Mouse (Mus musculus): ENCODE measurements at regions not wholly inside any gene's neighbourhood (a gene's known extent, or its start where the extent isn't known, plus 50 kb on each side); places are given as distances from the start of the nearest gene placed in this dataset.
A peak's percentile ranks its signal among the peaks of the same experiment; 100 is the strongest.

DNA sequence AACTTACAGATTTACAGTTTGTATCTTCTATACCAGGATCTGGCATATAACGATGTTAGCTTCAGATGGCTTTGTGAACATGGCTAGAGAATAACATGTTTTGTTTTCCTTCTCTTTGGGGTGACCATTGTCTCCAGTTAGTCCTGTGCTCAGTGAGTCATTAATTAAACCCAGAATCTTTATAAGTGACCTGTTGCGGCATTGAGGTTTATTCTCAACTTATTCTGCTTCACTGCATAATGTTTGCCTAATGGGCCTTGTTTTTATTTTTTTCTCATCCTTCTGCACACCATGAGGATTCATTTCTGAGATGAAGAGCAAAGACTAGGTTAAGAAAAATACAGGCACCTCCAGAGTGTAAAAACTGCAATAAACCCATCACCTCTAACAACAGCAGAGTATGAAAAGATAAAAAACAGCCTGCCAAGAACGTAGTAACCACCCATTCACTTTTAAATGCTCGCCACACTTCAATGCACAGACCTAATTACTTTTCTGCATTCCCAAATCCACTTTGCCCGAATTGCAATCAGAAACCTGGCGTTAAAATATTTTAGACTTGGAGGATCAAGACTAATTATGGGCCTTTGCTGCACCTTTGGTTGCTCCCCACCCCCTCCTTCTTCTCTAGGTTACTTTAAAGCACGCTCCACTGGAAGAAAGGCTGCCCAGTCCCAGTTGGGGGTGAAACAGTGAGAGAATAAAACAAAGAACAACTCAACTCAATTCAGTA is 381.5 kb upstream of the Nr2f1 start:
- no peak for DNase-seq

DNA sequence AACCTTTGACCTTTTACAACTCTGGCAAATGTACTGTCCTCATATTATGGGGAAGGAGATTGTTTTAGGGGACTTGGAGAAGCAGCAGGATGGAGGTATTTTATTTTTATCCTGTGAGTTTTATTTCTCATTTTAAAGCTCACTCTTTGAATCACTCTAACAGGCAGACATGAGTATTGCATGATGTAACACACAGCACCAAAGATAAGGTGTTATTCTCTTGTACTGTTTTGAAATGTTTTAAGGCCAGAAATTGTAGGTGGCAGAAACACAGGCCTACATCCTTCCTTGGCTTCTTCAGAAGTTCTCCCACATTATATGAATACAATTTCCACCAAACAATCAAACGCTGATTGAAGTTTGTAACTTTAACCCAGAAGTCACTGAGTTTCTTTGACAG is 377.9 kb upstream of the Nr2f1 start:
- DNase-seq: no peak

DNA sequence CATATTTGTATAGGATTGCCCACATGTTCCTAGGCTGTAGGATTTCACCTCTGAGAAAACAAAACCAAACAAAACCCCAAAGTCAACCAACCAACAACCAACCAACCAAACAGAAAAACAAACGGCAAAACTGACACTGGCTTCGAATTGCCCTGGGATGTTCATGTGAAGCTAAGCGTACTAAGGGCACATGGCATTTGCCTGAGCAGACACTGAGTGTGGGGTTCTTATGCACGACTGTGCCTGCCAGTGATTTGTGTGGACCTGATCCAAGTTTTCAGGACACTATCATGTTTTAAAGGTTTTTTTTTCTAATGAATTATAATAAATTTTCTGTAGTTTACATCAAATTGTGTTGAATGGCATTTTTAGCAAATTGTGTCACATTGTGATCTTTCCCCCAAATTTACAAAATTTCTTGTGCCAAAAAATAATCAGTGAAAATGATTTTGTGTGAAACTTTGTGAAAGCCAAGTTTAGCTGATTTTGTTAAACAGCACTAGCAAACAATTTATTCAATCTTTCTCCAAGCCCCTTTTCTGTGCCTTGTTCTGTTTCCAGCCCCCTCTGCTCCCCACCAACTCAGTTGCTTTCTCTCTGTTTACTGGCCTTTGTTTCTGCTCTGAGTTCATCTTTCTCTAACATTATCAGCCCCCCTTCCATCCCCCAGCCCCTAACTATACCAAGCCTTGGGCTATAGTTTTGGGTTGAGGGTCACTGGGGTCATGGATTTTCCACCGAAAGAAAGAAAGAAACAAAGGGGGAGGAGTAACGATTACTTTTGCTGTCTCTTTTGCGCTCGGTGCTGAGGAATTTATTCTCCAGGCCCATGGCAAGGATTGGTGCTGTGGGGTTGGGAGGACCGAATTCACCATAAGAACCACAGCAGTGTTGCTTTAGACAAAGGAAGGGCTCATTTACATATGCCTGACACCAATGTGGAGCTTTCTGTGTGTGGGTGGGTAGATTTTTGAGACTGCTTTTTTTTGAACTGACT is 377.0 kb upstream of the Nr2f1 start:
- DNase-seq: no peak

DNA sequence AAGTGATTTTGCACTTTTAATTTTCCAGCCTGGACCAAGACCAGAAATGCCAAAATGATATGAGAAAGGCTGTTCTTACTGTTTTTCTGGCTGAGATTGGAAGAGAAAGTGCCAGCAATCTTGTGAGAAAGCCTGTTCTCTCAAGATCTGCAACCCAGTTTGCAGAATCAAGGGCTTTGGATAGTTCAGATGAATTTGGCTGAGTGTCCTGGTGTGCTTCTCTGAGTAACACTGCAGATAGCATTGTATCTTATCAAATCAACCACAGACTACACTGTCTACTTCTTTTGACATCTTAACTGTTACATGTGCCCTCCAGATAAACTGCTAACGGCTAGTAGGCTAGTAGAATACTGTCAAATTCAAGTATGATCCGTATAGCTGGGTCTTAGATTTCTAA is 371.5 kb upstream of the Nr2f1 start:
- DNase-seq: no peak

DNA sequence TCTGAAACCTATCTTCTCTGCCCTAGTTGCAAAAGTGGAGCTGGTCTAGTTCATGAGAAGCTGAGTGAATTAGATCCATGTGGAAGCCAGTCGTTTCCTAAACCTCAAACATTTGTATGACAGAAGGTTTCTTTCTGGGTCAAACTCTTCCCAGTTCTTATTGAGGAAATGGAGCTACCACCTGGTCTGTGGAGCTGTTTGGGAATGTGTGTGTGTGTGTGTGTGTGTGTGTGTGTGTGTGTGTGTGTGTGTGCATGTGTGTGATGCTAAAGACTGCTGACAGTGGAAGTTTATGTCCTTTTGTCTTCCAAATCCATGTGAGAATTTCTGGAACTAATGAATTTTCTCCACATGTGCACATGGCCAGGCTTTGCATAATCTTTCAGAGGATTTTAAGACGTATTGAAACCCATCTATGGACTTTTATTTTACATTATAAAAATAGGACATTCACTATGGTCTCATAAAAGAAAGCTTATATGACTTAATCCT is 324.9 kb upstream of the Nr2f1 start:
- no peak for DNase-seq

DNA sequence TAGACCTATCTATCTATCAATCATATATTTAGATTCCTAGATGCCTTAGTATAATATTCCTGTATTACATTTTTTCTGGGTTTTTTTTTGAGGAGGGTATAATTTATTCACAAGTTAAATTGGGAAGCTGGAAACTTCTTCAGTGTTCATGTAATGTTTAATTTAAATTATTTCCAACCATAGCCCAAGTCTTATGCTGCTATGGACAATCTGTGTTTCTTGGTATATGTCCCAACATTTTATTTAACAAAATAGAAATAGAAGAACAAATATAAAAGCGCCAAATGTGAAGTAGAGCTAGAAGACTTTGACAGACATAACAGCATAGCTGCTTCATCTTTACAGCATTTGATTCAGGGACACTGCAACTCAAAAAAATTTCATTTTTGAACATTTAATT is 321.2 kb upstream of the Nr2f1 start:
- DNase-seq: no peak

DNA sequence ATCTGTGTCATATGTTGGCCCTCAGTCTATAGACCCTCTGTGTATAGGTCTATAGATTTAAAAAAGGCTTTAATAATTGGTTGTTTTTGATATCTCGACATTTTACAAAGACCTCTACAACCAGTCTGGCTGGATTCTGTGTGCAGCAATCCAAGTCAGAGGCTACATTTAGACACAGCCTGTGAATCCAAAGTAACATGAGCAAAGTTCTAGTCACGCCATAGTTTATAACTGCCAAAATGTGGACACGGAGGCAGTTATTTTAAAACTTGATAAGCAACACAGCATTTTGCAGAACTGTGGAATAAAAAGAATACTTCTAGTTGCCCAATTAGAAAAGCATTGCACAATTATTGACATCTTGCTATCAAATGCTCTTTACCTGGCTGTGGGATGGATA is 320.6 kb upstream of the Nr2f1 start:
- DNase-seq: no peak

DNA sequence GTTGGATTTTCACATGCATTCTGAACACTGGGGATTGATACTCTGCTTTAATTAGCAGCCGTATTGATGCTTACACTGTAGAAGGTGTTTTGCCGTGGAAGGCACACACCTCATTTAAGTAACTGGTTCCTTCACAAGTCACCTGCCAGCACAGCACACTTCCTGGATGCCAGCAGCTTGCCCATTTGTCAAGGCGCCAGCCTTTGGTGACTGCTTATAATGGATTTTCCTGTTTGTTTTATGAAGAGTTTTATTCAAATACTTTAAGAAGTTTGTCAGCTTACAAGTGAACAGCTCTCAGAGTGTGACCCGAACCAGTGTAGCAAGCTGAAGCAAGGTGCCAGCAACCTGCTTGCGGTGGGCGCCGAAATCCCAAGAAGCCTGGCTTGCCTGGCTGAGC is 301.0 kb upstream of the Nr2f1 start:
- DNase-seq: no peak

DNA sequence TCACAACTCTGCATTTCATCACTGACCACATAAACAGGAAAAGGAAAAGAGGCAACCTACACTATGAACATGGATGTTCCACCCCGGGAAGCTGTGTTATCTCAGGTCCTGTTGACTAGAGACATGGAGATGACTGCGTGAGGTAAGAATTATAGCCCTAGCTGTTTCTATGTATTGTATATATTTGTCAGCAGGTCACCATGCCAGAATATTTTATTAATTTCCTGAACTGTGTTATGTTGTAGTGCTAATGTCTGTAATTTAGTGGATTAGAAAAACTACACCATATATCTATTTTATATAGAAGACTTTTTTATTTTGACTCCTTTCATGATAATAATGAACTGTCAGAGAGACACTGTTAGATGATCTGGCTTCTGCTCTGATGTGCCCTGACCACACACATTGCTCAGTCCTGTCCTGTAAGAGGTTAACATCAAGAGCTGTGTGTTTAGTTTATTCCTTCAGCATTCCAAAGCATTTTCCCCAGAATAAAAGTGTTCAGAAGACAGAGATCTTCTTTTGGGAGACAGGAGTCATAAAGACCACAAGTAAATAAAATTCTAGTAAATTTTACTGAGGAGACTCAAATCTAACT is 284.3 kb upstream of the Nr2f1 start:
- no peak for DNase-seq

DNA sequence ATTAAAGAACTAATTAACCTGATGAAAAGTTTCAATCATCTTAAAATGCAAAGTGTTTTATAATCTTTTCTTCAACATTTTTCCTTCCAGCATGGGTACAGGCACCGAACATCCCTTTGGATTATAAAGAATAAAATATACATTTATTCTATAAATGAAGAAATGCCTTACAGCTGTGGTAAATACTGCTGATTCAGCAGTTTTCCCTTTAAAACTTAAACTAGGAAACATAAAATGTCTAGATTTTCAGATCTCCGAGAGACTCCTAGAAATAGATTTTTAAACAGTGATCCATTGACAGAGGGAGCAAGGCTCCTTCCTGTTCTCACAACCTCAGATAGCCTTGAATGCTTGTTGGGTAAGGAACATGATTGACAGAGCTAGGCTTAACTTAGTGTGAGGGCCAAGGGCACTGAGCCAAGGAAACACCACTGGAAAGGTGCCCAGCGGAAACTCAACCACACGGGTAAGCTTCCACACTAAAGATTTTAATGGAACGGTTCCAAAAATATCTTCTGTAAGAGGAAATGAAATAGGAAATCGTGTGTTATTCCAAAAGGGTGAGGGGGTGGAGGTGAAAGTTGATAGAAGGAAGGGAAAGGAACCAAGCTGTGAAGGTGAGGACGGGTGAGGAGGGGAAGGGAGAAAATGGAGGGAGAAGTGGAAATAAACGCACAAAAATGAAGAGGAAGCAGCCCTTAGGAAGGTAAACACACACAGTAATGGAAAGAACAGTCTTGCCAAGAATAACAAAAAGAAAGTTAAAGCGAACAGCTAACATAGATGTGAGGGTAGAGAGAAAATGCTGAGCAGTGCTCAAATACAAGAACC is 283.6 kb upstream of the Nr2f1 start:
- peak; percentile 85 for DNase-seq

DNA sequence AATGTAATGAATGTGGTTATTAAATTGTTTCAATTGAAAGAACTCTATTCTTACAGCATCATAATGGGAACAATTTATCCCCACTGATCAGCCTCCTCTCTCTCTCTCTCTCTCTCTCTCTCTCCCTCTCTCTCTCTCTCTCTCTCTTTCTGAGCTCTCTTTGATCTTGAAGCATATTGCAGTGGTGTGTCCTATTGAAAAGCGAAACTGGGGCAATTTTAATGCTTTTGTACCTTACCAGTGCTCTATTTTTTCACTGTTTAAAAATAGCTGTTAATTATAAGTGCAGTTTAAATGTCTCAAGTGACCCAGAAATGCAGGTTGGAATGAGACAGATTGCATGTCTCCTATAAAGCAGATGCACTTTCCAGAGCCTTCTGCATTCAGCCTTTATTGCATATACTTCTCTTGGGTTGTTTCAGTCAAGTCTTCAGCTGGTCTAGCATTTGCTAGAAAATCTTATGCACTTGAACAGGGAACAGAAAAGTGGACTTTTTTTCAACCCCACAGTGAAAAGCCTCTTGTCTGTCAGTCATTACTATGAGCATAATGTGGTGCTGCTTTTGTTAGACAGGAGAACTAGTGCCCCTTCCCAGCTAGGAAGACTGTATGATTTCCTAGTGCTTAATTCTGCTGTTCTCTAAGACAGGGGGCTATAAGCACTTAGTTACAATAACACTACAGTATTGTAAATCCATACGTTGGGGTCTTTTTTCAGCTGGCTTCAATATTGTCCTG is 251.9 kb upstream of the Nr2f1 start:
- DNase-seq: no peak

DNA sequence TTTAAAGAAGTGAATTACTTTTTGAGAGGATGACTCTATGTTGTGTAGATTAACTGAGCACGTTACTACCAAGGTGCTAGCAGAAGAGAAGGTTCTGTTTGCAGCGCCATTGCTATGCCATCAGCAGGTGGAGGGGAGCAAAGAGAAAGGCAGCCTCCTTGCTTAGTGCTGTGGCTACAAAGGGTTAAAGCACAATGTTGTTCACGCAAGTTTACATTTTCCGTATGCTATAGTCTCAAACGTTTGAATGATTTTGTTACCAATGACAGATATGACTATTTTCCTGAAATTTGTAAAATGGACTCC is 247.1 kb upstream of the Nr2f1 start:
- no peak for DNase-seq

DNA sequence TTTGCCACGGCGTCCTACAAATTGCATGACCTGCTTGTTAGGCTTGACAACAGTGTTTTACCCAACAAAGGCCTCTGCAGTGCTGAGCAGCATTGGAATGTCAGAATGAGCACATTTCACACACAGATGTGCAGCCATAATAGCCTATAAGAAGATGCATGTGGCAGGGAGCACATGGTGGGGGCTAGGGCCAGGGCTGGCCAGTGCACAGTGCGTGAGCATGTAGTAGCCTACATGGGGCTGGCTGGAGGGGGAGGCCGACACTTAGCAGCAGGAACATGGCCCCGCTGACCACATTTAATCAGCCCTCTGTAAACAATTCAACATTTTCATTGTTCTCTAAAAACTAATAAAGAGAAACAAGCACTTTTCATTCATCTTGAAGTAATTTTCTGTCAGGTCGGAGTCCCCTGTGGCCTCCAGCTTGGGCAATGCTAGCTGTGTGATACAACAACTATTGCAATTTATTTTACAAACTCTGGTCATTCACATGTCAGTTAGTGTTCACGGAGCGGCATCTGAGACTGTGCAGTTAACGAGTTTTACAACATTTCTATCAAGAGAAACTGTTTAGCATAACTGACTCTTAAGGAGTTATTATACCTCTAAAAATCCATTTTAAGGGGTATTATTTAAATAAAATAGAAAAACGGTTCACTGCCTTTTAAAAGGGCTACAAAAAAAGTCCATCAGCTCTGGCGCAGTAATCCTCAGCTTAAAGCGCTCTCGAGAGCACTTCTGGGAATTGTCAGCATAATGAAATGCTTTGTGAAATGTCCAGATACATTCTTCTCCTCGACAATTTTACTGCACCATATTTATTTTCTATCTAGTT is 246.6 kb upstream of the Nr2f1 start:
- no peak for DNase-seq

DNA sequence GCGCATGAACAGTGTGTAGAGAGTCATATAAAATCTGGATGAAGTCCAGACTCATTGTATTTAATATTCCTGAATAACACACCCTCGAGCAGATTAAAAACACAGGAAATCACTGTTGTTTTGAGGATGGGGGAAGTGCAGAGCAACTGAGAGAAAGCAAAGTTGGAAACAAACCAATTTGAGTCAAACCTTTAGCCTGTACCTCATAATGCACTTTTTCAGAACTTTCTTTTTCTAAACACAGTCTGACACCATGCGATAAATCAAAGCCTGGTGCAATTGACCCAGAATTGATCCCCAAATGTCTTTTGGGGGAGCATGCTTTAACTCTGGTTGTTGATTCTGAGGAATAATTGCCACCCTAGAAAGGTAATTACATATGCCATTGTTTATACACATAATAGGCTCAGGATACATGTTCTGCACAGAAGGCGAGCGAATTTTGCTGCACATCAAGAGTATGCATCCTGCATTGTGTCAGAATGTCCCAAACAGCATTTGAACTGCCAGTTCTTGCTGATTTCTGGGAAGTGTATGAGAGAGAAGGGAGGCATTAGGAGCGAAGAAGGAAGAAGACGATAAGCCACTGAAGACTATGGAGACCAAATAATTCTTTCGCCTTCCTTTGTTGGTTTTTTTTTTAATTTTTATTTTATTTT is 245.3 kb upstream of the Nr2f1 start:
- DNase-seq: no peak

DNA sequence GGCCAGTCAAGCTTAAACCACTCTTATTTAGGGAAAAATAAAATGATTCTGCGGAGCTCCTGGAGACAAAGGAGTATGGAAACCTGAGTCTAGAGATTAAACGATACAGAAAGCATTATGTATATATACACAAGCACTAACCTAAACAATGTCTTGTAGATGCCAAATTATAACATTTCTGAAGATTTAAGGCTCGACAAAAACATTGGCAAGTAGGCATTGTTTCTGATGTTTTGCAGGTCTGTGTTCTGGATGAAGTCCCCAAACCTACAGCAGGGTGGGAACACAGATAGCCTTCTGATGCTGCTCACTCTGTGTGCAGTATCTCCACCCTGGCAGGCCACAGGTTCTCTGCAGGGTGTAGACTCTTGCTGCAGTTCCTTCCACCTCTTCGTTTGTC is 228.9 kb upstream of the Nr2f1 start:
- DNase-seq: no peak

DNA sequence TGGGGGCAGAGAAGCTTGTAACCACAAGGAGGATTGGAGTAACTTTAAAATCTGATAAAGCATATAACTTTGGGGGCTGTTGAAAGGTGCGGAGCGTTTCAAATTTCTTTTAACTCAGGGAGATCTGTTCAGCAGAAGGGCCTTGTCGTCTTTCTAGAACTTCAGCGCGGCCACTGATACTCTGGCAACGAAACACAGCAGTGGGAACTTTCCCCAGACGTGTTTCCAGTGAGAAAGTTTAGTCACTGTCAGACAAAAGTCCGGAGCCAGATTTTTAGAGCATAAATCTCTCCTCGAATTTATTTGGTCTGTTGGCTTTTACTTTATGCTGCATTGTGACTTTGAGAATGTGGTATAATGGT is 228.5 kb upstream of the Nr2f1 start:
- no peak for DNase-seq

DNA sequence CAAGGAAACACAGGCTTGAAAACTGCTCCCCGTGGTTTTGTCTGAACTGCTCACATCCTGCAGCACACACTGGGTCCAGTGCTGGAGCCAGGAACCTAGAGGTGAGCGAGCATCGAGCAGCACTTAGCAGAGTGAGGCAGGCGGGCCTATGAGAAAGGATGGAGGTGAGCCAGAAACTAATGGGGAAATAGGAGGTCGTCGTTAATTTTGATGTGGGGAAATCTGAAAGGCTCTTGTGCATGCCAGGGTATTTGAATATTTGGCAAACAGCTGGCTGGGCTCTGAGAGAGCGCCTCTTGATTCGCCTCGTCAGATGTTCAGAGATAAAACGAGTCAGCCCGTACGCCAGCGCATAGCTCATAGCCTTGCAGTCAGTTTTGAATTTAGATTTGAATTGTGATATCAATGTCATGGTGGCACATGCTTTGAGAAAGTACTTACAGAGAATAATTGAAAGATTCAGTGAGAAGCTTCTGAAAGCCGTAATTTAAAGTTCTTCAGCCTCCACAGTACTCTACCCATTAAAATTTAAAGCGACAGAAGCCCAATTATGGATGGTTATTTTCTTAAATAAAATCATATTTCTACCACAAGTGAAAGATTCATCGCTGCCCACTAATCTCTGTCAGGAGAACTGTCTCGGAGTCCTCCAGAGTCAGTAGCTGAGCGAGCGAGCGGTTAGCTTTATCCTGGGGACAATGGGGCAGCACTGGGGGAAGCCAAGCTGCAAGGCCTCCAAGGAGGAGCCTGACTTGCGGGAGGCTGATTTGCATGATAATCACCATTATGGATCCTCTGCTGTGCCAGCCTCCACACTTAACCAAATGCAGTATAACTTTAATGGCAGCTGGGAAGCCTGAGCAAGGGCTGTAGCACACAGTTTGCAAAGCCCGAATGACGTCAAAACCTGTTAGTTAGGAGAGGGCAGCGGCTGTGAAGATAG is 227.9 kb upstream of the Nr2f1 start:
- peak; percentile 31 for DNase-seq

DNA sequence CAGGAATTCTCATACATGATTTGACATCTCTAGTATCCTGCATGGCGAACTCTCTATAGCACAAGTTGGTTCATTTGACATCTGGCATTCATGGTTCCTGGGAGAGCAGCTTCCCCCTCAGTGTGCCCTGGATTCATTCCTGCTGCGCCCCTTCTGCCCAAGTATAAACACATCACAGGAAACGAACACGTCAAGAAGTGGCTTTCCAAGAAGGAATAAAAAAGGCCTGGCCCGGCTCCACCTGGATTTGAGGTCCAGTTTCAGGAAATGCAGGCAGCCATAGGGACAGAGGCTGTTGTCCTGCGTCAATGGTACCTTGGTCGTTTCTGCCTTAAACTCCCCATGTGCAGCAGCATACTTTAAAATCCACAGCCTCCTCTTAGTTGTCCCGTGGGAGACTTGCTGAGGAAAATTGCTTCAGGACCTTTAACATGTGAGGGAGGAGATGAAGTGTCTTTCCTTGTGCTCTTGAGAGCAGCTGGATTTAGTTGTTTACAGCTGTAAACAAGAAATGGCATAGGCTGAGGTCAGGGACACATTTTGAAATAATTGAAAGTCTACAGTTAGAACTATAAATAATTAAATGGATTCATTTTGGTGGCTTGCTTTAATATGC is 226.9 kb upstream of the Nr2f1 start:
- DNase-seq: no peak
